Mouse (Mus musculus) hindbrain, embryonic 13.5 days (tissue): ENCODE measurements around the gene Snx30. TPM values are rescaled to one million over a fixed set of nuclear protein-coding genes. Genes with fewer than 3 reads are reported as not detected.

ENCODE experiments used
- ATAC-seq: fragments of 200-750 bp; cut with Nextera tagmentation; 2 replicates; pipeline ENCODE4 v1.8.0; 2017; ENCODE audit warnings: moderate TSS enrichment; ENCODE audit not compliant: low FRiP score
- H3K27ac ChIP-seq: fragments of 300-500 bp; sonication (generic); 2 replicates; pipeline ENCODE4 v1.5.1; 2015; ENCODE audit warnings: inconsistent platforms, mild to moderate bottlenecking, moderate library complexity
- H3K27me3 ChIP-seq: fragments of 300-500 bp; sonication (generic); 2 replicates; pipeline ENCODE4 v1.6.1; 2015; ENCODE audit warnings: mild to moderate bottlenecking, inconsistent platforms
- H3K36me3 ChIP-seq: fragments of 300-500 bp; sonication (generic); 2 replicates; pipeline ENCODE4 v1.6.1; 2015; ENCODE audit warnings: mild to moderate bottlenecking, inconsistent platforms
- H3K4me1 ChIP-seq: fragments of 300-500 bp; sonication (generic); replicated peaks from 2 replicates; pipeline ENCODE4 v1.6.1; 2015; ENCODE audit warnings: inconsistent platforms
- H3K4me2 ChIP-seq: fragments of 300-500 bp; sonication (generic); 2 replicates; pipeline ENCODE4 v1.6.1; 2015; ENCODE audit warnings: inconsistent platforms, mild to moderate bottlenecking, moderate library complexity
- H3K4me3 ChIP-seq: fragments of 300-500 bp; sonication (generic); 2 replicates; pipeline ENCODE4 v1.5.1; 2015; ENCODE audit warnings: mild to moderate bottlenecking, inconsistent platforms
- H3K9ac ChIP-seq: fragments of 300-500 bp; sonication (generic); 2 replicates; pipeline ENCODE4 v1.6.1; 2015; ENCODE audit warnings: mild to moderate bottlenecking, inconsistent platforms
- H3K9me3 ChIP-seq: fragments of 300-500 bp; sonication (generic); 2 replicates; pipeline ENCODE4 v1.6.1; 2016; ENCODE audit warnings: inconsistent platforms
- WGBS: fragments of 180-500 bp; shearing (Covaris S2); methylation state at CpG from one replicate; pipeline ENCODE4 v1.1.7; 2015; 5-methylcytosine and 5-hydroxymethylcytosine counted together
- polyA plus RNA-seq: library from polyadenylated mRNA; unstranded; fragments of >200 nt; fragmentation: Nextera tagmentation; extraction: Ambion mirVana; gene quantifications from 2 replicates; pipeline ENCODE4 v1.2.1, GENCODE M21; 2015

Snx30 gene
- polyA plus RNA-seq, 1 experiment from 2014 or later: 14.2 TPM

DNA sequence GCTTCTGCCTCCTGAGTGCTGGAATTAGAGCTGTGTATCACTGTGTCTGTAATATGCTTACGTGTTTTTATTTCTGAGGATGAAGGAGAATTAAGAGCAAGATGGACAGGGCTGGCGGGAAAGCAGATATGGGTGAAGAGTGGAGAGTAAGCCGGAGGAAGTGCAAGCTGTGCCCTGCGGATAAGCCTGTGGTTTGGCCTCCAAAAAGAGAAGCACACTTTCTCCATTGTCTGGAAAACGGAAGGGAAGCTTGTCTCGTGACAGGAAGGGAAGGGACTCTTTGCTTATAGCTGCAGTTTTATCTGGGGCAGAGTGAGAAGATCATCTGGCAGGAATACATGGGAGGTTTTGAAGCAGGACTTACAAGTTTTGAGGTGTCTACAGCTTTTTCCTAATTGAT is 58.2 kb downstream of the Snx30 start:
- no peaks in the 10 kb centered on the region for H3K36me3 ChIP-seq
- ATAC-seq: no peak
- WGBS: 81% methylated on average over 6 of the region's 6 CpGs
- H3K4me1 ChIP-seq: peaks cover 18% of the 10 kb centered on the region
- no peak overlapping the region for H3K9ac ChIP-seq
- H3K4me2 ChIP-seq: no peak overlapping the region
- no peak overlapping the region for H3K27ac ChIP-seq
- no peaks in the 10 kb centered on the region for H3K27me3 ChIP-seq
- H3K9me3 ChIP-seq: no peaks in the 10 kb centered on the region
- H3K4me3 ChIP-seq: no peak overlapping the region

- Histone ChIP-seq H3K4me2 (no peak overlapping the region), H3K4me3 (no peak overlapping the region), H3K9ac (no peak overlapping the region), H3K36me3 (peaks cover 3% of the 10 kb centered on the region; the same call in 1 of the 2 replicates), H3K9me3 (no peaks in the 10 kb centered on the region), H3K27me3 (no peaks in the 10 kb centered on the region), H3K27ac (no peak overlapping the region), H3K4me1 (0 out of 2 replicates have a peak, but pooled peaks cover 3% of the 10 kb centered on the region)
- ATAC-seq: no peak
- 89% methylated on average over 11 of the region's 11 CpGs for WGBS
These were observed 62.4 kb downstream of the Snx30 start for GRCm38 (mm10) chr4:59868086-59868485.

DNA sequence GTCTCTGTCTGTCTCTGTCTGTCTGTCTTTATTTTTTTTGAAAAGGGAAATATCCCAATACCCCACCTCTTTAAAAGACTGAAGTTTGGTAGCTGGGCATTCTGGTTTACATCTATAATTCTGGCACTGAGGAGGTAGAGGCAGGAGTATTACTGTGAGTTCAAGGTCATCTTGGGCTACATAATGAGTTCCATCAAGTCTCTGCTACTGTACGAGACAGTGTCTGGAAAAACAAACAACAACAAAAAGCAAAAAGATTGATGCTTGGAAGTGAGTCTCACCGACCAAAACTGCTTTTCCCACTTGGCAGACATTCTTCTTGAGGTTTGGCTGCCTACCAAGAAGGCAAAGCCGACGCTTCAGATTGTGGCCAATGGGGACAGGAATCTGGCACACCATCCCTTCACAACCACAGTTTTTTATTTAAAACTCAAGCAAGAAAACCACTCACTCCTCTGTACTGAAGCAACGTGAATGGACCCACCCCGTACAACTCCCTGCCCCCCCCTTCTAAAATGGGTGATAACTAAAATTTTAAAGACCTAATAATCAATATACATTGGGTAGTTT is 63.9 kb downstream of the Snx30 start:
- H3K4me2 ChIP-seq: no peak overlapping the region
- H3K27ac ChIP-seq: no peak overlapping the region
- H3K27me3 ChIP-seq: no peaks in the 10 kb centered on the region
- H3K9ac ChIP-seq: no peak overlapping the region
- no peak overlapping the region for H3K4me3 ChIP-seq
- H3K9me3 ChIP-seq: no peaks in the 10 kb centered on the region
- no peak for ATAC-seq
- peaks cover 3% of the 10 kb centered on the region; the same call in 1 of the 2 replicates for H3K4me1 ChIP-seq
- WGBS: 74% methylated on average over 6 of the region's 6 CpGs
- H3K36me3 ChIP-seq: peaks cover 3% of the 10 kb centered on the region; the same call in 1 of the 2 replicates

DNA sequence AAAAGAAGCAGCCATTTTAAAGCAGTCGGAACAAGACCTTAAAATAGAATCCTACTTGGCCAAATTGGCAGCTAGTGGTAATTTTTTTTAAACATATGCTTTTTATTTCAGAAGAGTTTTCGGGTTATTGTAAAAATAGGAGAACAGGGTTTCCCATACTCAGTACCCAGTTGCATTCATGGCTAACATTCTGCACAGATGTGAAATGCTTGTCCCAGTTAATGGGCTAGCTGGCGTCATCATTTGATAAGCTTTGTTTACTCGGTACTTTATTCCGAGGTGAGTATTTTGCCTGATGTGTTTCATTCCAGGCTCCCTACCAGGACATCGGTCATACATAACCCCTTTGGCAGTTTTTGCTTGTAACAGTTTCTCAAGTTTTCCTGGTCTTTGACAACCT is 64.8 kb downstream of the Snx30 start:
- Histone ChIP-seq H3K27ac (no peak overlapping the region), H3K36me3 (peaks cover 3% of the 10 kb centered on the region; the same call in 1 of the 2 replicates), H3K27me3 (no peaks in the 10 kb centered on the region), H3K9me3 (no peaks in the 10 kb centered on the region), H3K9ac (no peak overlapping the region), H3K4me1 (peaks cover 3% of the 10 kb centered on the region; the same call in 1 of the 2 replicates), H3K4me2 (no peak overlapping the region), H3K4me3 (no peak overlapping the region)
- no peak for ATAC-seq
- 85% methylated on average over 6 of the region's 6 CpGs for WGBS

DNA sequence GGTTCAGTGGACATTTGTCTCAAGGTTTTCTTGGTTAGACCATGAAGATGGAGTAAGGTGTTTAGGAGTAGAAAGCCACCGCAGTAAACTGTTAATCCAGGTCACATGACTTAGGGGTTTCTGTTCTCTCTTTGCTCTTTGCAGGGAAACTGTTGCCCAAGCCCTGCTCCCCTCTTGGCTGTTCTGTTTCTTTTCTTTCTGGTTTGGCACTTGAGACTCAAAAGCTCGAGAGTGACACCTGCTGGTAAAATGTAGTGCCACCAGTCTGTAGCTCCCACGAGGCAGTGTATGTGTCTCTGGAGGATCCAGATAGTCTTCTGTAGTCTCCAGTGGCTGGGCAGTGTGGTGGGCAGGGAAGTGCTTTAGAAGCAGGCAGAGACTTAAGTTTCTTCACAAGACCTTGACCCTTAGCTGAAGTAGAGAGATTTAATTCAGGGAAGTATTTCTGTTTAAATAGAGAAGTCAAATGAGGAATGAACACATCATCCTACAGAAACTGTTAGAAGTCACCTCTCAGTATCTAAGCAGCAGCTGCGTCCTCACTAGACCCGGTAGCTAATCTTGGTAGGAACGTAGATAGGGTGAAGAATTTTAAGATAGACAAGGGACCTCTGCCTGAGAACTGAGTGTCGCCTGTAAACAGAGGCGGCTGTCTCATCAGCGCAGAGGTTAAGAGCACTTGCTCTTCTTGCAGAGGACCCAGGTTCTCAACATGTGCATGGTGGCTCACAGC is 65.4 kb downstream of the Snx30 start:
- no peak overlapping the region for H3K4me2 ChIP-seq
- H3K36me3 ChIP-seq: peaks cover 3% of the 10 kb centered on the region; the same call in 1 of the 2 replicates
- no peak overlapping the region for H3K27ac ChIP-seq
- no peak overlapping the region for H3K9ac ChIP-seq
- no peak overlapping the region for H3K4me3 ChIP-seq
- H3K4me1 ChIP-seq: peaks cover 3% of the 10 kb centered on the region; the same call in 1 of the 2 replicates
- no peaks in the 10 kb centered on the region for H3K27me3 ChIP-seq
- WGBS: 61% methylated on average over 9 of the region's 9 CpGs
- H3K9me3 ChIP-seq: no peaks in the 10 kb centered on the region
- peak; percentile 52 for ATAC-seq

GRCm38 (mm10) chr4:59873240-59873639 is 67.6 kb downstream of the Snx30 start:
- WGBS: 28% methylated on average over 6 of the region's 6 CpGs
- Histone ChIP-seq H3K27ac (no peak overlapping the region), H3K27me3 (no peaks in the 10 kb centered on the region), H3K4me2 (no peak overlapping the region), H3K9me3 (no peaks in the 10 kb centered on the region), H3K4me3 (no peak overlapping the region), H3K4me1 (peaks cover 5% of the 10 kb centered on the region; the same call in 1 of the 2 replicates), H3K36me3 (peaks cover 3% of the 10 kb centered on the region; the same call in 1 of the 2 replicates), H3K9ac (no peak overlapping the region)
- ATAC-seq: no peak

GRCm38 (mm10) chr4:59873830-59874229 is 68.2 kb downstream of the Snx30 start:
- H3K9ac ChIP-seq: no peak overlapping the region
- peaks cover 5% of the 10 kb centered on the region; the same call in 1 of the 2 replicates for H3K4me1 ChIP-seq
- no peaks in the 10 kb centered on the region for H3K27me3 ChIP-seq
- H3K9me3 ChIP-seq: no peaks in the 10 kb centered on the region
- H3K36me3 ChIP-seq: peaks cover 3% of the 10 kb centered on the region; the same call in 1 of the 2 replicates
- no peak for ATAC-seq
- H3K4me2 ChIP-seq: no peak overlapping the region
- H3K4me3 ChIP-seq: no peak overlapping the region
- 30% methylated on average over 5 of the region's 5 CpGs for WGBS
- H3K27ac ChIP-seq: no peak overlapping the region

- no peaks in the 10 kb centered on the region for H3K9me3 ChIP-seq
- no peak overlapping the region for H3K4me3 ChIP-seq
- peaks cover 25% of the 10 kb centered on the region for H3K36me3 ChIP-seq
- WGBS: 71% methylated on average over 6 of the region's 6 CpGs
- peak overlapping the region; percentile 48; the same call in 1 of the 2 replicates for H3K27ac ChIP-seq
- no peak overlapping the region for H3K4me2 ChIP-seq
- H3K4me1 ChIP-seq: peaks cover 2% of the 10 kb centered on the region; the same call in 1 of the 2 replicates
- no peaks in the 10 kb centered on the region for H3K27me3 ChIP-seq
- no peak for ATAC-seq
- no peak overlapping the region for H3K9ac ChIP-seq
These were observed 70.9 kb downstream of the Snx30 start for GRCm38 (mm10) chr4:59876570-59876969.

DNA sequence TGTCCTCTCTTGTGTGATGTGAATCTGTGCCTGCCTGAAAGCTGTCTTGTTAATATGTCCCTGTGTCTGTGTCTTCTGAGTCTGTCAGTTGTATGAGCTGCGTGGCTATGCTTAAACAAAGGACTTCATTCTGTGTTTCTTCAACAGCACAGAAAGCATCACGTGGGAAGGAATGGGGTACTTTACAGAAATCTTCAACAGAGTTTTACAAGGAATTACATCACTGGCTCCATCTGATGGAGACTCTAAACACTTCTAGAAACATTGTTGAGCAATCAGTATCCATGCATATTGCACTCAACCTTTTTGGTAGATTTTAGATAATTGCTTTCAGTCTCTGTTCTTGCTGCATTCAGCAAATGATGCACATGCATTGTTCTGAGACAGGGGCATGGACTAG is 71.4 kb downstream of the Snx30 start:
- no peaks in the 10 kb centered on the region for H3K9me3 ChIP-seq

GRCm38 (mm10) chr4:59878595-59878994 is 73.0 kb downstream of the Snx30 start:
- H3K9ac ChIP-seq: no peak overlapping the region
- no peak overlapping the region for H3K4me2 ChIP-seq
- peaks cover 2% of the 10 kb centered on the region; the same call in 1 of the 2 replicates for H3K4me1 ChIP-seq
- no peaks in the 10 kb centered on the region for H3K27me3 ChIP-seq
- H3K9me3 ChIP-seq: no peaks in the 10 kb centered on the region
- no peak overlapping the region for H3K27ac ChIP-seq
- no peak overlapping the region for H3K4me3 ChIP-seq
- no peak for ATAC-seq
- peaks cover 40% of the 10 kb centered on the region for H3K36me3 ChIP-seq
- WGBS: 94% methylated on average over 8 of the region's 8 CpGs

More for the DNA sequence above, 71.4 kb downstream of the Snx30 start:
- H3K4me2 ChIP-seq: no peak overlapping the region
- peaks cover 2% of the 10 kb centered on the region; the same call in 1 of the 2 replicates for H3K4me1 ChIP-seq
- H3K27ac ChIP-seq: peak overlapping the region; percentile 48; the same call in 1 of the 2 replicates
- H3K27me3 ChIP-seq: no peaks in the 10 kb centered on the region
- no peak overlapping the region for H3K4me3 ChIP-seq
- no peak overlapping the region for H3K9ac ChIP-seq
- ATAC-seq: no peak
- 48% methylated on average over 2 of the region's 2 CpGs for WGBS
- peaks cover 29% of the 10 kb centered on the region for H3K36me3 ChIP-seq

DNA sequence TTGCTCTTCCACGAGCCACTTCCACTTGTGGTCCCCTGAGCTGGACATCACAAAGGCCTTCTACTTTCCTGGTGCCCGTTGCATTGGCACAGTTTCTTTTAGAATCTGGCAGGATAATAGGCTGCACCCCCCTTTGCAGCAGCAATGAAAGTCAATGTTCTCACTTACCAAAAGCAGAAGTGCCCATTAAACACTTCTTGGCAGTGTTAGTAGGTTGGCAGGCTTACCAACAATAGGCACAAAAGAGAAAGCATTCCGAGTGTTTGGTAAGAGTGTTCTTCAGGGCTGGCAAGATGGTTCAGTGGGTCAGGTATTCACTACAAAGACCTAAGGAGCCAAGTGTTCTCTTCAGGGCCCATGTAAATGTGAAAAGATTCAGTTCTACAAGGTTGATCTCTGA is 73.8 kb downstream of the Snx30 start:
- 84% methylated on average over 3 of the region's 3 CpGs for WGBS
- Histone ChIP-seq H3K9ac (no peak overlapping the region), H3K36me3 (peaks cover 40% of the 10 kb centered on the region), H3K4me1 (0 out of 2 replicates have a peak, but pooled peaks cover 2% of the 10 kb centered on the region), H3K27ac (no peak overlapping the region), H3K27me3 (no peaks in the 10 kb centered on the region), H3K9me3 (no peaks in the 10 kb centered on the region), H3K4me3 (no peak overlapping the region), H3K4me2 (no peak overlapping the region)
- ATAC-seq: no peak

DNA sequence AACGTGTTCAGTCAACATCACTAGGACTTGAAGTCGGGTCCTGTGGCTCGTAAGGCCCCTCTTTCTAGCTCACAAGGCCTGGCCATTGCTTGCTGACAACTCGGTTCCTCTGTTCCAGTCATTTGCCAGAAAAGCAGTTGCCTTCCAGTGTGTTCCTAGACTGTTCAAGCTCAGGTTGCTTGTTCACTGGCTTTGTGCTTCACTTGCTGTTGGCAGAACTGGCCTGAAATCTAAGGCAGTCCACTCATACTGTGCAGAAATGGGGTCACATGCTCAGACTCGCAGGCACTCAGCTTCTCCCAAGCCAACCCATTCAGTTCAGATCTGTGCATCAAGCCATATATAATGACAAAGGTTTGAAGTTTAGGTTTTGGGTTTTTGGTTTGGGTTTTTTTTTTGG is 75.1 kb downstream of the Snx30 start:
- H3K4me1 ChIP-seq: 0 out of 2 replicates have a peak, but pooled peaks cover 2% of the 10 kb centered on the region
- H3K9ac ChIP-seq: no peak overlapping the region
- ATAC-seq: no peak
- H3K9me3 ChIP-seq: no peaks in the 10 kb centered on the region
- no peak overlapping the region for H3K27ac ChIP-seq
- H3K4me3 ChIP-seq: no peak overlapping the region
- H3K4me2 ChIP-seq: no peak overlapping the region
- 92% methylated on average over 5 of the region's 5 CpGs for WGBS
- peaks cover 52% of the 10 kb centered on the region for H3K36me3 ChIP-seq
- no peaks in the 10 kb centered on the region for H3K27me3 ChIP-seq
